Mouse (Mus musculus): Measurements from ENCODE around the gene Zdhhc22. TPM values are rescaled to one million over a fixed set of nuclear protein-coding genes. Genes with fewer than 3 reads are reported as not detected.

Gene Zdhhc22
- polyA plus RNA-seq, 1 experiment from 2014 or later: not detected

GRCm38 (mm10) chr12:86988227-86988626 lies 2.0 kb downstream of the Zdhhc22 start:
- WGBS (ENCODE audit: insufficient replicate concordance): 38% methylated on average over 16 of the region's 16 CpGs
- TF ChIP-seq CTCF (IDR thresholded peaks at IDR 0.05; ENCODE audit: low read depth) (no peak), EP300 (IDR thresholded peaks at IDR 0.05; ENCODE audit: low read depth) (no peak)
- Histone ChIP-seq H3K4me3 (ENCODE audit: low read depth, low read length) (no peak overlapping the region), H3K9me3 (ENCODE audit: low read length) (no peaks in the 10 kb centered on the region), H3K4me2 (ENCODE audit: low read depth, low read length) (no peak overlapping the region), H3K36me3 (replicated peaks; ENCODE audit: insufficient read depth, low read length) (no peaks in the 10 kb centered on the region), H3K27me3 (ENCODE audit: insufficient read depth, low read length) (peaks cover 52% of the 10 kb centered on the region), H3K4me1 (ENCODE audit: insufficient read depth) (peaks cover 3% of the 10 kb centered on the region; the same call in 1 of the 2 replicates), H3K27ac (ENCODE audit: low read depth) (no peak overlapping the region), H3K9ac (replicated peaks) (no peak overlapping the region)
- DNase-seq (no peak), ATAC-seq (no peak)

- ATAC-seq: no peak
Measured at GRCm38 (mm10) chr12:86986562-86986961, 3.7 kb downstream of the Zdhhc22 start.

GRCm38 (mm10) chr12:86984194-86984555 lies 6.1 kb downstream of the Zdhhc22 start:
- DNase-seq (peak; percentile 56), ATAC-seq (no peak)
- no peaks in the 10 kb centered on the region for H3K36me3 ChIP-seq (replicated peaks; ENCODE audit: insufficient read depth, low read length)
- no peak overlapping the region for H3K4me2 ChIP-seq (ENCODE audit: low read depth, low read length)
- WGBS (ENCODE audit: insufficient replicate concordance): 14% methylated on average over 6 of the region's 6 CpGs
- H3K9me3 ChIP-seq (ENCODE audit: low read length): no peaks in the 10 kb centered on the region
- no peak overlapping the region for H3K9ac ChIP-seq (replicated peaks)
- no peak for TF ChIP-seq CTCF (IDR thresholded peaks at IDR 0.05; ENCODE audit: low read depth)
- H3K4me1 ChIP-seq (ENCODE audit: insufficient read depth): no peaks in the 10 kb centered on the region
- peaks cover 40% of the 10 kb centered on the region for H3K27me3 ChIP-seq (ENCODE audit: insufficient read depth, low read length)
- H3K27ac ChIP-seq (ENCODE audit: low read depth): no peak overlapping the region
- H3K4me3 ChIP-seq (ENCODE audit: low read depth, low read length): no peak overlapping the region

More at GRCm38 (mm10) chr12:86986562-86986961, 3.7 kb downstream of the Zdhhc22 start:
- TF ChIP-seq EP300 (IDR thresholded peaks at IDR 0.05; ENCODE audit: low read depth) (no peak), CTCF (IDR thresholded peaks at IDR 0.05; ENCODE audit: low read depth) (no peak)
- Histone ChIP-seq H3K9ac (replicated peaks) (no peak overlapping the region), H3K4me2 (ENCODE audit: low read depth, low read length) (no peak overlapping the region), H3K4me3 (ENCODE audit: low read depth, low read length) (no peak overlapping the region), H3K36me3 (replicated peaks; ENCODE audit: insufficient read depth, low read length) (no peaks in the 10 kb centered on the region), H3K27me3 (ENCODE audit: insufficient read depth, low read length) (peaks cover 55% of the 10 kb centered on the region), H3K27ac (ENCODE audit: low read depth) (no peak overlapping the region), H3K4me1 (ENCODE audit: insufficient read depth) (peaks cover 3% of the 10 kb centered on the region; the same call in 1 of the 2 replicates), H3K9me3 (ENCODE audit: low read length) (no peaks in the 10 kb centered on the region)
- 62% methylated on average over 4 of the region's 4 CpGs for WGBS (ENCODE audit: insufficient replicate concordance)
- no peak for DNase-seq

GRCm38 (mm10) chr12:86983470-86984193 lies 6.6 kb downstream of the Zdhhc22 start:
- no peak overlapping the region for H3K4me2 ChIP-seq (ENCODE audit: low read depth, low read length)
- ATAC-seq (no peak), DNase-seq (peak; percentile 70)
- no peak overlapping the region for H3K27ac ChIP-seq (ENCODE audit: low read depth)
- no peaks in the 10 kb centered on the region for H3K9me3 ChIP-seq (ENCODE audit: low read length)
- peaks cover 34% of the 10 kb centered on the region for H3K27me3 ChIP-seq (ENCODE audit: insufficient read depth, low read length)
- H3K4me3 ChIP-seq (ENCODE audit: low read depth, low read length): no peak overlapping the region
- TF ChIP-seq CTCF (IDR thresholded peaks at IDR 0.05; ENCODE audit: low read depth) (no peak), EP300 (IDR thresholded peaks at IDR 0.05; ENCODE audit: low read depth) (no peak)
- WGBS (ENCODE audit: insufficient replicate concordance): 4% methylated on average over 26 of the region's 28 CpGs
- no peak overlapping the region for H3K9ac ChIP-seq (replicated peaks)
- no peaks in the 10 kb centered on the region for H3K4me1 ChIP-seq (ENCODE audit: insufficient read depth)
- no peaks in the 10 kb centered on the region for H3K36me3 ChIP-seq (replicated peaks; ENCODE audit: insufficient read depth, low read length)

GRCm38 (mm10) chr12:86981180-86981579 lies 9.1 kb downstream of the Zdhhc22 start:
- WGBS (ENCODE audit: insufficient replicate concordance): 25% methylated on average over 9 of the region's 9 CpGs
- no peak for TF ChIP-seq EP300 (IDR thresholded peaks at IDR 0.05; ENCODE audit: low read depth)
- TF ChIP-seq CTCF (IDR thresholded peaks at IDR 0.05; ENCODE audit: low read depth): peak; percentile 50

GRCm38 (mm10) chr12:86977833-86978232 lies 12.4 kb downstream of the Zdhhc22 start:
- 32% methylated on average over 15 of the region's 15 CpGs for WGBS (ENCODE audit: insufficient replicate concordance)
- Histone ChIP-seq H3K27ac (ENCODE audit: low read depth) (no peak overlapping the region), H3K9me3 (ENCODE audit: low read length) (no peaks in the 10 kb centered on the region), H3K4me3 (ENCODE audit: low read depth, low read length) (no peak overlapping the region), H3K4me1 (ENCODE audit: insufficient read depth) (peaks cover 9% of the 10 kb centered on the region), H3K4me2 (ENCODE audit: low read depth, low read length) (no peak overlapping the region), H3K9ac (replicated peaks) (no peak overlapping the region), H3K27me3 (ENCODE audit: insufficient read depth, low read length) (peaks cover 16% of the 10 kb centered on the region), H3K36me3 (replicated peaks; ENCODE audit: insufficient read depth, low read length) (no peaks in the 10 kb centered on the region)
- no peak for ATAC-seq
- TF ChIP-seq EP300 (IDR thresholded peaks at IDR 0.05; ENCODE audit: low read depth) (no peak), CTCF (IDR thresholded peaks at IDR 0.05; ENCODE audit: low read depth) (no peak)
- no peak for DNase-seq

More at GRCm38 (mm10) chr12:86981180-86981579, 9.1 kb downstream of the Zdhhc22 start:
- Histone ChIP-seq H3K9me3 (ENCODE audit: low read length) (no peaks in the 10 kb centered on the region), H3K27ac (ENCODE audit: low read depth) (no peak overlapping the region), H3K4me3 (ENCODE audit: low read depth, low read length) (no peak overlapping the region), H3K27me3 (ENCODE audit: insufficient read depth, low read length) (peaks cover 31% of the 10 kb centered on the region), H3K9ac (replicated peaks) (no peak overlapping the region), H3K36me3 (replicated peaks; ENCODE audit: insufficient read depth, low read length) (no peaks in the 10 kb centered on the region), H3K4me2 (ENCODE audit: low read depth, low read length) (no peak overlapping the region), H3K4me1 (ENCODE audit: insufficient read depth) (no peaks in the 10 kb centered on the region)
- DNase-seq (peak; percentile 28), ATAC-seq (no peak)
